Mouse (Mus musculus): Measurements from ENCODE around the gene AW209491. TPM values are rescaled to one million over a fixed set of nuclear protein-coding genes. Genes with fewer than 3 reads are reported as not detected.

AW209491 gene
- 10 to 100 TPM; 16.4 to 25.4 (median 24.1) TPM for polyA plus RNA-seq (2017; shearing (Covaris generic))

DNA sequence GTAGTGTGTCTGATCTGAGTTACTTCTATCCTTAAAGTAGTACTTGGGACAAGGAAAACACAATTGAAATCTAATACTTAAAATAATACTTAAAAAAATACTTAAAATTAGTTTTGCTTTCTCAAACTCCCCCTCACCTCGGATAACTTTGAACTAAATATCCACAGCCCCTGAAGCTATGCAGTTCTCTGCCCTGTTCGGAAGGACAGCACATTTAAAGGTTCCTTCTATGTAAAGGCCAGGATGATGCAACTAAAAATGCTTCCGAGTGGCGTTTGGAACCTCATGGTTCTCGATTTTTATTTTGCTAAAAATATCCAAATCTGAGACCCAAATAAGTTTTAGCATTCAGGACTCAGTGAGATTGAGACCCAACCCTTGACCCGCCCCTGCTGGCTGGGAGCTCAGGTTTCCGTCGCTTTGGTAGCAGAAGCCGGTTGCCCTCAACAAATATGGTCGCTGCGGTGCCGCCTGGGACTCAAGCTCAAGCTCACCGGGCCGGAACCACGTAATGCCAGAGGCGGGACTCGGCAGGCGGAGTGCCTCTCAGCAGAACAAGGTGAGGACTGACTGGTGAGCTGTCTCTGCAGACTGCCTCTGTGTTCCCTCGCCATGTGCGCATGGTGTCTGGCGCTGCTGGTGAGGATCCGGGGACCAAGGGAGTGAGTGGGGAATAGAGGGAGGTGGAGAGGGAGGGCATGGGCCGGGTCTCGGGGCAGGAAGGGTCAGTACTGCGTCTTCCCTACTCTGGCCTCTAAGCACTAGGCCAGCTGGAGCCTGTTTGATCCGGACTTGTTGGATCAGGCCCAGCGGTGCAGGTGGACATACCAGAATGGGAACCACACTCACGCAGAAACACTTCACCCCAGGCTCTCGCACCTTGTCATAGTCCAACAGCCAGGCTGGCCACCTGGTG, at the start of gene AW209491:
Gene AW209491 (plus strand): TSS at position 429 of the 916 bp plus-strand sequence.
- ATAC-seq = peak; percentile 99

DNA sequence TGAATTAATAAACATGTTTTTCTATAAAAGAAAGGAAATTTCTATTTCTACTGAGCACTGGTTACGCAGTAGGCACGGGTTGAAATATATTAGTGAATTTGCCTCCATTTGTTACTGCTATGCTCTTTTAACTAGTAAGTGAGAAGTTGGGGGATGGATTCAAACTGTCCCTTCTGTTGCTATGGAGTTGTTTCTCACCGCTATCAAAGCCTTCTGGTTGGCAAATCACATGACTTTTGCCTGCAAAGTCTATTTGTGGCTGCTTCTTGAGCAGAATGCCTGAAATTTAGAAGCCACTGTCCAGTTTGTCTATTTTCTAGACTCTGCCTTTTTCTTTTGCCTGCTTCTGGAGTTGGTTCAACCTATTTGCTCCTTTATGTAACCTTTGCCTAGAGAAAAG, 49.6 kb upstream of the AW209491 start:
- no peak for ATAC-seq

DNA sequence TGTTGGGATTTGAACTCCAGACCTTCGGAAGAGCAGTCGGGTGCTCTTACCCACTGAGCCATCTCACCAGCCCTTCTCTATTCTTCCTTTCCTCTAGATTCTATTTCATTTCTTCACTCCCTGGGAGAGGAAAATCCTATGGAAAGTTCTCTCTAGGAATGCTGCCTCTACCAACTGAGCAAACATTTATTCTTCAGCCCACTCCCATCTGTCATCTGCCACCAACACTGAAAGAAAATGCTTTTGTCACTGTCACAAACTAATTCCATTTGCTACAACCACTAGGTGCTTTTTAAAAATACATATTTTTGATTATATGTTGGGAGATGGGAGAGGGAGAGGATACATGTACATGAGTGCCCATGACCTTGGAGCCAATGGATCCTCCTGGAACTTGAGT, 27.2 kb upstream of the AW209491 start:
- no peak for ATAC-seq

DNA sequence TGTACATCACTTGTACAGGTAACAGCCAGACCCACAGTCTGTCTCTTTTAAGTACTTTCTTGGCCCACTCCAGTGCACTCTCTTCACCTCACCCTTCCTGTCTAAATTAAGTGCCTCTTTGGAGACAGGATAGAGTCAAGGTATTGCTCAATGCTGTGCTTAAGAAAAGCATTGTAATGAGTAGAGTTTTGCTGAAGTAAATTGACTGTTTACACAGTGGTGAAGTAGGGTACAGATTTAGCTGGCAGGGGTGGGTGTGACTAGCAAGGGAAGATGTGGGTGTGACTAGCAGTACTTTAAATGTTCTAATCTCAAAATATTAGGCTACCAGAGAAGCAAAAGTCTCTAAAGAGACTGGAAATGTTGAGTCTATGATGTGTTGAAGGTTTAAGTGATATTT, 22.3 kb upstream of the AW209491 start:
- ATAC-seq = no peak

DNA sequence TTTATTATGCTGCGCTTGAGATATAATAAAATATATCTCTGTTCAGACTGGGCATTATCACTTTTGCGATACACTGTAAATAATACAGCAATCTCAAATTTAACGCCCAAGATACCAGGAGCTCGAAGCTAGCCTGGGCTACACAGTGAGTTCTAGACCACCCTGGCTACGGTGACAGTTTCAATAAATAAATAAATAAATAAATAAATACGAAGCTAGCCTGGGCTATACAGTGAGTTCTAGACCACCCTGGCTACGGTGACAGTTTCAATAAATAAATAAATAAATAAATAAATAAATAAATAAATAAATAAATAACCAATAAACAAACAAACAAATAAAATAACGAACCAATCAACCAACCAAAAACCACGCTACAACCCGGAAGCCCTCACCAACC, 17.5 kb upstream of the AW209491 start:
- peak; percentile 34 for ATAC-seq

DNA sequence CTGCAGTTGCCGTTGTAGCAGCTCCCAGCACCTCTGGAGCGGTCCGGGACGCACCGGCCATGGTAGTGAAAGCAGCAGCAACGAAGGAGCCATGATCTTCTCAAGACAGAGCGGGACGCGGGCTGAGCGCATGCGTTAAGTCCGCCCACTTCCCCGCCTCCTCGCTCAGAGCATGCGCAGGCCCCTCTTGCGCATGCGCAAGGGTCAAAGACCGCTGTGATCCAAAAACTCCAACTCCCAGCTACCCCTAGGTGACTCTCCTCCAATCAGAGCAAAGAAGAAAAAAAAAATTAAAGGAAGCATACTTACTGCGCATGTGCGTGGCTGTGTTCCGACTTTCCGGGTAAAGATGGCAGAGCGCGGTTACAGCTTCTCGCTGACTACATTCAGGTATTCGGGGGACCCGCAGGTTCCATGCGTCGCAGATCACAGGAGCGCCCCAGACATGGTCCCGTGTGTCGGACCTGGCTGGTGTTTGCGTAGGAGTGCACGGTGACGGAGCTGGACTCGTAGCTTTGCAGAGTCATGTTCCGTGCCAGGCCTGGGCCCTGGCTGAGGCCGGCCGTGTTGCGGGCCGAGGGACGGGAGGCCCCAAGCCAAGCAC, 16.9 kb upstream of the AW209491 start, which contains the start of the genes Mrpl32 and Psma2:
Gene Mrpl32 (minus strand): TSS at position 240 of the 604 bp plus-strand sequence.
Gene Psma2 (plus strand): TSS at position 315 of the 604 bp plus-strand sequence.
- ATAC-seq = peak; percentile 88

DNA sequence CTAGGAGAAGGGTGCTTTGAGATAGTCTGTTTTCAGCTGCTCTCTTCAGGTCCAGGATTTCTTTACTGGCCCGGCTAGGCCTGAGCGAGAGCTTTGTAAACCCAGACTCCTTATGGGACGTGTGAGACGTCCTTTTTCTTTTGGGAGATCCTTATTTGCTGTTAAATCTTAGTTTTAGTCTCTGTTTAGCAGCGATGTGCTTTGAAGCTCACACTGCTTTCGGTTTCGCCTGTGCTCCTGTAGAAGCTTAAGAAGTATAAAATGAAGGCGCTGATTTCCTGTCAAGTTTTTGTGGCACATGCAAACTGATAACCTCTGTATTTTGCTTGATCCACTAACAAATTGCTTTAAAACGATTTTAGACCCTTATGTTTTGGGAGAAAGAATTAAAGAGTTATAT, 16.4 kb upstream of the AW209491 start:
- peak; percentile 53 for ATAC-seq

DNA sequence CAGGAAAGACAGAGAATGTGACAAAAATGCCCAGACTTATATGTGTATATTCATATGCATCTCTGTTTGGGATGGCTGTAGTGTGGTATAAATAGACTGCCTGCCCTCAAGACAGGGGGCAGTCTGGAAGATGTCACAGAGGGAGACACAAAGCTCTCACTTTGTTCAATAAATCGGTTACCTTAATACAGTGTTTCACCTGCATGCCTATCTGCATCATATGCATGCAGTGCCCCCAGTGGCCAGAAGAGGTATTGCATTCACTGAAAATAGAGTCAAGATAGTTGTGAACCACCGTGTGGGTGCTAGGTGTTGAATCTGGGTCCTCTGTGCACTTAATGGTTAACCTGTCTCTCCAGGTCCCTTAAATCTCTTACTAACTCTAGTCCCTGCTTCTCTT, 11.2 kb upstream of the AW209491 start:
- ATAC-seq = peak; percentile 93

DNA sequence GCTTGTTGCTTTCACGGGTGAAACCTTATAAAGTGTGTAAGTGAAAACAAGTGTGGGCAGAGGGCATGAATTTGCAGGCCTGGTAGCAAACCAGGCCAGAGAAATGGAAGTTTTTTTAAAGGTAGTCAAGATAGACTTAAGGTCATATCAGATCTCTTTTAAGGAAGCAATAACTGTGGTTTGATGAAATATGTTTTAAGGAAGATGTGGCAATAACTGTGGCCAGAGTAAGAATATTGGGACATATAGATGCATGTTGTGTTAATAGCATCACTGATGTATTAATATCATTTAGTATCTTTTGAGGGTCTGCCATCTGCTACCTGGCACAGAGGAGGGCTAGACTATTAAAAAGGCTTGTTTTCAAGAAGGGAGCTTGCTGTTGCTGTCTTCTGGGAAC, 10.0 kb downstream of the AW209491 start:
- ATAC-seq = no peak

DNA sequence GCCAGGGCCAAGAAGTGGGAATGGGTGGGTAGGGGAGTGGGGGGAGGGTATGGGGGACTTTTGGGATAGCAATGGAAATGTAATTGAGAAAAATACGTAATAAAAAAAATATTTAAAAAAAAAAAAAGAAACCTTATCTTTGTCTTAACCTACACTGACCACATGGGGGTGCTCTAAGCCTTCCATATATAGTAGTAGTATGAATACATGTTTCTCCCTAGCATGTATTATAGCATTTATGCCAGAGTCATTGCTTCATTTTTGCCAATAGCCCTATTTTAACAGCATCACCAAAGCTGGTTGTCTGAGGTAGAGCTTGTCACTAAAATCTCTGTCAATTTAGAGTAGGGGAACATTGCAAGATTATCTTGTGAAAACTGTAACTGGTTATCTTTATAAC, 19.3 kb downstream of the AW209491 start:
- no peak for ATAC-seq

DNA sequence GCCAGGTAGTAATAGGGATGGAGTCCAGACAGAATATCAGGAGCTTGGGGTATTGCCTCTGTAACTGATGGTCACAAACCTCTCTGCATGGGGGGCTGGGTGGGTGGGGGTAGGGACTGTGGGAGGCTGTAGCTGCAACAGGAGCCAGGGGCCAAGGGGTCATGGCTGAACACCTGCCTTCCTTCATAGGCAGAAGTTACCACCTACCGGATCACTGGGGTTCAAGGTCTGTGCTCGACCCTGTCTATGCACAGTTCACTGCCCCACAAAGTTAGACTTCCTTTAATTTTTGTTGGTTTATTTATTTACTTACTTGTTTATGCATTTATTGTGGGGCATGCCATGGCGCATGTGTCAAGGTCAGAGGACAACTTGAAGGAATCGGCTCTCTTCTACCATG, 37.2 kb downstream of the AW209491 start:
- no peak for ATAC-seq

DNA sequence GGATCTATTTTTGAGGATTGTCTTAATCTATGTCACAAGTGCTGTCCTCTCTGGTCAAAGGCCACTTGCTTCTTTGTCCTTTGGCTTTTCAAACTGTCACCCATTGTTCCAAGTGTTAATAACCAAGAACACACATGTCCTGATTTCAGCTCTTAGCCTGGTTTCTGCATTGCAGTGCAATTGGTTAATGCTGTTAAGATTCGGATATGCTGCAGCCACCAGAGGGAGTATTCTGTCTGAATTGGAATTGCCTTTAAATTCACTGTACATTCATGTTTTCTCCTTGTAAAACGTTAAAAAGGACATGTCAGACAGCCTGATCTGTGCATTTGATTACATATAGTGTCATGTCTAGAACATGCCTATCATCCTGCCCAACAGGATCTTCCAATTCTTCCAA, 40.4 kb downstream of the AW209491 start:
- ATAC-seq = no peak

Other genes starting within 250 kb of the AW209491 start
- gene Hecw1, start 106.9 kb upstream of the AW209491 start, polyA plus RNA-seq (2017; shearing (Covaris generic)) = under 1 TPM; 0.20 to 0.36 (median 0.35) TPM
- 100 to 1,000 TPM; 110 to 146 (median 130) TPM for gene Mrpl32, start 17.0 kb upstream of the AW209491 start, polyA plus RNA-seq (2017; shearing (Covaris generic))
- gene Psma2, start 16.9 kb upstream of the AW209491 start, polyA plus RNA-seq (2017; shearing (Covaris generic)) = 100 to 1,000 TPM; 172 to 236 (median 177) TPM